Mouse (Mus musculus): Measurements from ENCODE around the gene Cnksr1. TPM values are rescaled to one million over a fixed set of nuclear protein-coding genes. Genes with fewer than 3 reads are reported as not detected.
"Not testable (repeated sequence)": the region's sequence is repeated elsewhere in the genome, so short reads cannot be mapped to it uniquely, and the experiment has no call there.

Cnksr1 gene
- total RNA-seq (2021): under 1 TPM; 0.22 to 0.36 TPM

DNA sequence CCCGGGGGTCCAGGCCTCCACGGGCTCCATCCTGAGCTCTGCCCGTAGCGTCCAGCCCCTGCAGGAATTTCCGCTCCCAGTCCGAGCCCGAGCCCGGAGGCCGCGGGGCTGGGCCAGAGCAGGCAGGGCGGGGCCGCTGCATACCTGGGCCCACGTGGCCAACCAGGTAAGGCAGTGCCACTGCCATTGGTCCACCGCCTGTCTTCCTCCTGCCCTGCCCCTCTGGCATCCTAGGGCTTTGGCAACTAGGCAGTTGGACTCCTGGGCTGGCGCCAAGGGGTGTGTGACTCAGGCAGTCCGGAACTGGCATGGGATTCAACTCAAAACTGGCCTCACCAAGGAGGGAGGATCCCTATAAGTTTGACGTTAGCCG is at the start of gene Cnksr1:
TSS of gene Cnksr1 (minus strand) at position 121 of the 373 bp plus-strand sequence.
- intact Hi-C loops (cut with DNase I): no loop called here
- DNase-seq: peak; percentile 82

DNA sequence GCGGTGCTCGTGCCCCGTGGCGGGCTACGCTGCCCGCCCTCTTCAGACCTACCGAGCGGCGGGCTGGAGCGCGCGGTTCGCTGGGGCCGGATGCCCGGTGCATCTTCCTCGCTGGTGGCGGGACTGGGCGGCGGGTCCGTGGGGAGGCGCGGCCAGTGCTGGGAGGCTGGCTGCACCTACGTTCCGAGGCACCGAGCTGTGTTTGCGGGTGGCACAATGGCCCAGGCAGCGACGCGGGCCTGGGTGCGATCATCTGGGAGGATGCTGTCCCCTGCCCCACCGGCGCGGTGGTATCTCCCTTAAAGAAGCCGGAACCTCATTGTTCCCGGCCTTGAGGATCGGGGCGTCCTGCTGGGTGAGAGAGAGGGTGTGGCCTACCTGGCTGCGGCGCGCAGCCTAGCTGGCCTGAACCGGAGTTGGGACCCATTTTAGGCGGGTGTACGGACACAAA is 49.4 kb upstream of the Cnksr1 start, which contains the start of gene Pdik1l:
TSS of gene Pdik1l (minus strand) at position 321 of the 451 bp plus-strand sequence.
- peak; percentile 85 for DNase-seq
- intact Hi-C loops (cut with DNase I): no loop called here

DNA sequence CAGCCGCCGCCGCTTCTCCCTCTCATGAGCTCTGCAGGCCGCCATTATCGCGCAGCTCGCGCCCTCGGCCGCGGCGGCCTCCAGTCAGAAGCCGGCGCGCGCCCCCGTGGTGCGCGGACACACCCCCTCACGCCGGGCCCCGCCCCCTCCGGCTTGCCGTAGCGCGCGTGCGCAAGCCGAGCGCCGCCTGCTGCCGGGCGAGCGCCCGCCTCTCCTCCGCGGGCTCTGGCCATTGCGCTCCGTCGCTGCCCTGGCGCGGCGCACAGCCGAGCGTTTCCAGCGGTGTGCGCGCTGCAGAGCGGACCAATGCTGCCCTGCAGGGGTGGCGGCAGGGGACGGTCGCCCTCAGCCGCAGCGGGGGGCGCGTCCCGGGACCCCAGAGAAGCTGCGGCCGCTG is 49.0 kb upstream of the Cnksr1 start:
- DNase-seq: peak; percentile 96
- intact Hi-C loops (cut with DNase I): no loop called here

DNA sequence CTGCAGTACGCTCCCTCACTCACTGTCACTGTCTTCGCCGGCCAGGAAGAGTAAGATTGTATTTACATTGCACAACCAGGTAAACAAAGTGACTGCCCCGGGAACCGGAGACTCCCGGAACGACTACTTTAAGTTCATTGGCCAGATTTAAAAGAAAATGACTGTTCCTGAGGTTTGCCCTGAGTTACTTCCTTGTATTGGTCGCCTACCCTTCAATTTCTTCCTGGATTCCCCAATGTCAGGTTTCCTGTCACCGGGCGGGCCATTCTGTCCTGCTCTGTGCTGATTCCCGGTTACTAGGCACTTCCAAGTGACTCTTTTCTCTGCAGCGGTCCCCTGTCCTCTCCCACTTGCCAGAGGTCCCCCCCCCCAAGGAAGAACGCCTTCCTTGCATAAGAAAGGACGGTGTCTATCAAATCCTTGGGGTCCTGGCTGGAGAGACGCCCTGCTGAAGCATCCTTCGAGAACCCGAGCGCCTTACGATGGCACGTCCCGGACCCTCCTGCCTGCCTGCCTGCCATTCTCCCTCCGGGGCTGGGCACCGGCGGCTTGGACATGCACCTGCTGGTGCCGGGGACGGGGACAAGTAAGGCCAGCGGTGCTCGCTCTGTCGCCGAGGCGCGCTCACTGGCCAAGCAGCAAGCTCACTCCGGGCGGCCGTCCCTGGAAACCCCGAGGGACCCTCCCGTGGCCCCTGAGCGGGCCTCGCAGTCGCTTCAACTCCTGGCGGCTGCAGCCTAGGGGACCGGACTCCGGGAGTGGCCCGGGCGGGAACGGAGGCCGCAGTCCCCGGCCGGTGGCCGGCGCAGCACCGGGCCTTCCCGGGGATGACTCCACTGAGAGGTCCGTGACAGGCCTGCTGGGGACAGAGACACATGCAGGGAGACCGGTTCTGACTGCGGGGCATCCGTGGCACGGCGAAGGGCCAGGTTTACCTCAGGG is 48.3 kb upstream of the Cnksr1 start:
- DNase-seq: peak; percentile 43
- intact Hi-C loops (cut with DNase I): no loop called here

DNA sequence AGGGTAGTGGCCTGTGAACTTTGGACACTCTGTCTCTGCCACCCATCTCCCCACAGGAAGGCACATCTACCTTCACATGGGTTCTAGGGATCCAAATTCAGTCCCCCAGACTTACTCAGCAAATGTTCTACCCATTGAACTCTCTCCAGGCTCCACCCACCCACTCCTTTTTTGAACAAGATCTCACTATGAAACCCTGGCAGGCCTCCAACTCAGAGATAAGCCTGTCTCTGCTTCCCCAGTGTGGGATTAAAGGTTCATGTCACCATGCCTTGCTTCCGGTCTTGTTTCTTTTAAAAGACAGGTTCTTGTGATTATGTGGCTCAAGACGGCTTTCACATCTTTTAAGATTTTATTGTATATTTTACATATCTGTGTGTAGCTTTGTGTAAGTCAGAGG is 46.7 kb upstream of the Cnksr1 start:
- no peak for DNase-seq
- intact Hi-C loops (cut with DNase I): no loop called here

DNA sequence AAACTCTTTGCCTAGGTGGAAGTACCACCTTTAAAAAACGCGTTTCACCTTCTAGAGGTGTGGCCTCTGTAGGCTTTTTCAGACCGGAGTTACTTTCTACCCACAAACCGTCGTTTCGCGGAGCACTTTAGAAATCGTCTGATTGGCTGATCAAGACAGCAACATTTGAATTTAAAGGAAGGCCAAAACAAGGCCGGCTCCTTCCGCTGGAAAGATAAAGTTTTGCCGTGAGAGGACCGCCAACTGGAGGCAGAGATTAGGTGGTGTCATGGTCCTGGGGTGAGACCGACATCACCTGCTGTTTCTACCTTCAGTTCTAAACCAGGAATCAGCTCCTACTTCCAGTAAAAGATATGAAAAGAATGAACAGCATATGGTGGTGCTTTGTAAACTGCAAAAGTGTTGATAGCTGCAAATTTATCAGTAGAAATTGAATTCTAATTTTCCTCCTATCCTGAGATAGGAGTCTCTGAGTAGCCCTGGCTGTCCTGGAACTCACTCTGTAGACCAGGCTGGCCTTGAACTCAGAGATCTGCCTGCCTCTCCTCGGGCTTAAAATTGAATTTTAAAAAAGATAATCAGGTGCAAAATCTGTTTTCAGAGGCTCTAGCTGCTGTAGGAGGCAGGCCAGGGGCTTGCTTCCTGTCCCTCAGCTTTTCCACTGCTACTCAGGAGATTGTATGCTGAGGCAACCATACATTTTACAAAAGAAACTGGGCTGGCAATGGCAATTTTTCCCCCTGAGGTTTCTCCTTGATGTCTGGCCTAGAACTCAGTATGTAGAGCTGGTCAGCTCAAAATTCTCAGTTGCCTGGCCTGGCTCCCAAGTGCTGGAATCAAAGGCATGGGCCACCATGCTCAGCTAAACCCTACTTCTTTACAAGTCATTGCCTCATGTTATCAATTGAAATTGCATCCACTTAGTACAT is 35.5 kb upstream of the Cnksr1 start:
- intact Hi-C loops (cut with DNase I): no loop called here
- no peak for DNase-seq

DNA sequence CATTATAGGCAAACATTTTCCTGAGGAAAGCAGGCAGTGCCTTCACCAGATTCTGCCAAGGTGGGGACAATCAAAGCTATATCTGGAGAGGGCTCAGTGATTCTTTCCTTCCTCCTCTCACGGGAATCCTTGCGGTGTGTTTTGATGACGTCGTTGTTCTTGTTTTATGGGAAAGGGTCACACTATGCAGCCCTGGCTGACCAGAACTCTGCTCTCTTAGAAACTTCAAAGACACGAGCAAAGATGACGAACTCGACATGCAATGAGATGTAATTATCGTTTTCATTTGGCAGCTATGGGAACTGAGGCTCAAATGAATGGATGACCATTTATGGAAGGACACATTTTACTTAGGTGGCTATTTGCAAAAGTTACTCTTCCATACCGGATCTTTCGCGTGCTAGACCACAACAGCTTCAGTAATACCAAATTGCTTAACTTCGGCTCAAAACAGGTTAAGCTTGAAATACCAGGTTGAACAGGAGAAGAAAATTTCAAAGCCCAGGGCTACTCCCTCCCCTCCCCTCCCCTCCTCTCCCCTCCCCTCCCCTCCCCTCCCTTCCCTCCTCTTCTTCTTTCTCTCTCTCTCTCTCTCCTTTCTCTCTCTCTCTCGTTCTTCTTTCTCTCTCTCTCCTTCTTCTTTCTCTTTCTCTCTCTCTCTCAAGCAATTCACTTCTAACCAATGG is 34.7 kb upstream of the Cnksr1 start:
- intact Hi-C loops (cut with DNase I): no loop called here
- DNase-seq: no peak

DNA sequence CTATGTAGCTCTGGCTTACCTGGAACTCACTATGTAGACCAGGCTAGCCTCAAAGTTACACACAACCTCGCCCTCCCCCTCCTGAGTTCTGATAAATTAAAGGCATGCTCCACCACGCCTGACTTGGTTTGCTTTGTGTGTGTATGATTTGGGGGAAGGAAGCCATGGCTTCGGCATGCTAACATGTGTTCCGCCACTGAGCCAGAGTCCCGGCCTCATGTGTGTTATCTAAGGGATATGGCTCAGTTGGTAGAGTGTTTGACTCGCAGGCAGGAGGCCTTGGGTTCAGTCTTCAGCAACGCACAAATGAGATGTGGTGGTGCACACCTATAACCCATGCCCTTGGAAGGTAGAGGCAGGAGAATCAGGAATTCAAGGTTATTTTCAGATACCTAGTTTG is 33.8 kb upstream of the Cnksr1 start:
- intact Hi-C loops (cut with DNase I): no loop called here
- DNase-seq: no peak

DNA sequence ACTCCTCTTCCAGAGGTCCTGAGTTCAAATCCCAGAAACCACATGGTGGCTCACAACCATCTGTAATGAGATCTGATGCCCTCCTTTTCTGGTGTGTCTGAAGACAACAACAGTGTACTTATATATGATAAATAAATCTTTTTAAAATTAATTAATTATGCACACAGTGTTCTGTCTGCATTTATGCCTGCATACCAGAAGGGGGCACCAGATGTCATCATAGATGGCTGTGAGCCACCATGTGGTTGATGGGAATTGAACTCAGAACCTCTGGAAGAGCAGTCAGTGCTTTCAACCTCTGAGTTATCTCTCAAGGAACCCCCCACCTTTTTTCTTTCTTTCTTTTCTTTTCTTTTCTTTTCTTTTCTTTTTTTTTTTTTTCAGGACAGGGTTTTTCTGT is 31.4 kb upstream of the Cnksr1 start:
- intact Hi-C loops (cut with DNase I); DNase-seq: not testable (repeated sequence)

DNA sequence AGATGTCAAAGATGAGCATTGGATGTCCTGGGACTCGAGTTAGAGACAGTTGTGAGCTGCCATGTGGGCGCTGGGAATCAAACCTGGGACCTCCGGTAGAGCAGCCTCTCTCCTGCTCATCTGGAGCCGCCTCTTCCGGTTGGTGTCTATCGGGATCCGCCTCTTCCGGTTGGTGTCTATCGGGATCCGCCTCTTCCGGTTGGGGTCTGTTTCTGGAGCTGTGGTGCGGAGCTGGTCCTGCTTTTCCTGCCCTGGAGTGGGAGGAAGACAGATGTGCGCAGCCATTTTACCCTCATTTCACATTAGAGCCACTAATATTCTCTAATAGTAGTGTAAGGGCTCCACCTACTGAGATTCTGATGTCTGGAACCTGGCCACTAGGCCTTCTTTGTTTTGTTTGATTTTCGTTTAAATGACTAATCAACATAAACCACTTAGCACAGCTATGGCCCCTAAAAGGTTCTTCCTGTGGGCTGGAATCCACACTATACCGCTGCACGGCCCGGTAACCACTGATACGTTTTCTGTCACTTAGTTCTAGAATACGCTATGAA is 30.0 kb upstream of the Cnksr1 start:
- no peak for DNase-seq
- intact Hi-C loops (cut with DNase I): no loop called here

DNA sequence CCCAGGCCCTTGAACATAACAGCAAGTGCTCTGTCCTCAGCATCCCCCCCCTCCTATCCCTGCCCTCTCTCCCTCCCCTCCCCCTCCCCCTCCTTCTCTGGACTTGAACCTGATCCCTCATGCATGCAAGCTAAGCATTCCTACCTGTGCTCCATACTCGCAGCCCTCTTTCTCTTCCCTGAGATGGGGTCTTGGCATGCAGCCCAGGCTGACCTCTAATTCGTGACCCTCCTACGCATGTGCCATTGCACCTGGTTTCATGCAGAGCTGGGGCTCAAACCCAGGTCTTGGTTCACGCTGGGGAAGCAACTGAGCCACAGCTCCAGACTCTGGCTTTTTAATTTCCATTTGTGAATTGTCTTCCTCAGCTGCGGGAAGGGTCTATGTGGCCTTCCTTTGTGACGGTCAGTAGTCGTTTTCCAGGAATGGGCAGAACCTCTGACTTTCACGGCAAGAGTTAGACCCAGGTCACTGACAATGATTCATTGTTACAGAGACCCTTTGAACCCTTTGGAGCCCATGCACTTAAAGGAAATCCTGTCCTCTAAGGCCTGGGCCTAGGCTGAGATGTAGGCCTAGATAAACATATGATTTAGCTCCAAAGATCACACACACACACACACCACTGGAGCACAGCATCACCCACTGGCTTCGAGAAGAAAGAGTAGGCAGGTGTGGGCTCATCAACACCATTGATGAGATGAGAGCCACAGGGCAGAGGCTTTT is 27.8 kb upstream of the Cnksr1 start:
- no peak for DNase-seq
- intact Hi-C loops (cut with DNase I): no loop called here

DNA sequence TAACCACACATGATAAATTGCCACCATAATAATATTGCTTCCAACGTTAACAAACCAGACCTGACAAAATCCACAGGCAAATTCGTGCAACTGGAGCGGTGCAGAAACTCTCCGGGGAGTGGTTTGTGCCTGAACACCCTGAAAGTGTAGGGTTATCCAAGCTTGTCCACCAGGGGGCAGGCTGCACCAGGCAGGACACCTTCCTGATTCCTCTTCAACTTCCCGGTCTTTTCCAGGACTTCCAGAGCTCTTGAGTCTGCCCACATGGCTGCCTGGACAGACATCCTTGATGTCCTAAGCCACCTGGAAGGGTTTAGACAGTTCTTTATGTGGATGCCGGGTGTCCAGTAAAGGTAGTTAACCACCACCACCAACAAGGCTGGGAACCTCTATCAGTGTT is 25.0 kb upstream of the Cnksr1 start:
- peak; percentile 70 for DNase-seq
- intact Hi-C loops (cut with DNase I): no loop called here

DNA sequence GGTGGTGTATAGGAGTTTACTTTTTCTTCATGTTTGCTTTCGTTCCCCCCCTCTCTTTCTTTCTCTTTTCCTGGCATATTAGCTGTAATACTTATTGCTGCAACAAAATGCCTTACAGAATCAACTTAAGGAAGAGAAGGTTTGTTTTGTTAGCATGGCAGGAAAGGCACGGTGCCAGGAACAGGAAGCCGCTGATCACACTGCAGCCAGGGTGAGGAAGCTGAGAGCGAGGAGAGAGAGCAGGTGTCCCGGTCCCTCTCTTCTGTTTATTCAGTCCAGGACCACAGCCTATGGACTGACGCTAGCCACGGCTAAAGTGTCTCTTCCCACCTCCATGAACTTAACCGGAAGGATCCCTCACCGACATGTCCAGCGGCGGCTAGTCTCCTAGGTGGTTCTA is 20.2 kb upstream of the Cnksr1 start:
- DNase-seq: no peak
- intact Hi-C loops (cut with DNase I): no loop called here

DNA sequence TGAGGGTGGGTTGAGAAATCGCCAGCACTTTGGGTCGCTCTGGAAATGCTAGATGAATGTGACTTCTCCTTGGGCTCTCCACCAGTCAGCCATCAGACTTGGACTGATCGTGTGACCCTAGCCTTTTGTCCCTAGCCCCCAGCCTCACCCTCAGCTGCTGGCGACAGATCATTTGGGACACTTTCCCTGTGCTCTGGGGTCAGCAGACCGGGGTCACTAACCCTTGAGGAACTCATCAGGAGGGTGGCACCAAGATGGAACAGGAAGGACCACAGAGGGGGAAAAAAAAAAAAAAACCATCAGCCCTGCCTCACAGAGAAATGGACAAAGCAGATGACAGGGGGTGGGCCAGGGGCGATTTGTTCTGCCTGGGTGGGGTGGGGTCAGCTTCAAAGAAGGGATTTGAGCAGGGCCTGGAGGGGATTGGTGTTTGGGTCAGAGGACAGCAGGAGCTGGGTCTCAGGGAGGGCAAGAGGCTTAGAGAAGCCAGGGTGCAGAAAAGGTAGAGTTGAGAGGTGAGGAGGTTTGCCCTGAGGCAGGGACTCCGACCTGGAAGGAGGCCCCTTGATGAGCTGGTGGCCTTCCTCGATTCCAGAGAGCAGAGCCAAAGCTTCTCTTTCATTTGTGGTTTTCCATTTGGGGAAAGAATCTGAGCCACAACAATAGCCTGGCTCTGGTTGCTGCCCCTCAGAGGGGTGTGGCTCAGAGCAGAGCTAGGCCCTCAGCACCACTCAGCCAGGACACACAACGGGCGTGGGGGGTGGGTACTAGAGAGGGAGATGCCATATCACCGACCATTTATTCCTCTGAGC is 19.2 kb upstream of the Cnksr1 start:
- no peak for DNase-seq
- intact Hi-C loops (cut with DNase I): no loop called here

DNA sequence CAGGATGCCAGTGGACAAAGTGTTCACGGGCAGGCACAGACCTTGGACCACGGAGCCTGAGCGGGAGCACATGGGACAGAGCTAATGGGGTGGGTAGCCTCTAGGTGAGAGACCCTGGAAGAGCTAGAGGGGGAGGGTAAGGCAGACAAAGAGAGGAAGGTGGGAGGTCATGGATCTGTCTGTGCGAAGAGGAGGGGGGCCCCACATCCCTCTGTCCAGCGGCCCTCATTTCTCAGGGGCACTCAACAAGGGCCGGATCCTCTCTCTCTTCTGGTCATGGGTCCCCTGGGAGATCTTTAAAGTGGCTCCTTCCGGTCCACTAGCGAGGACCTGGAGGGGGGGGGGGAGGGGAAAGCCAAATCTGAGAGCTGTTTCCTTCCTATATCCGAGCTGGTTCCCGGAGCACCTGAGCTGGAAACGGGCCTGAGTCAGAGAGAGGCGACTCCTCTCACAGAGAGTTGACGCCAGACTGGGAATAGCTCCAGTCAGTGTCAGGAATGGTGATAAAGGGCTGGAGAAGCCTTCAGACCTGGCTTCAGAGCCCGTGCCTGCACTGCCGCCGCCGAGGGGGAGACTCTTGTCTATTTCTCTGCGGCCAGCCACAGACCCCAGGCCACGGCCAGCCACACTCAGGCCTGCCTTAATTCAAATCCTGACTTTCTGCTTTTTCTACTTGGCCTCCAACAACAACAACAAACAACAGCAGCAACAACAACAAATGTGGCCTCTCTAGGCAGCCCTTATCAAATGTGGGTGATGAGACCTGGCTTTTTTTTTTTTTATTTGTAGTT is 18.4 kb upstream of the Cnksr1 start:
- intact Hi-C loops (cut with DNase I): no loop called here

DNA sequence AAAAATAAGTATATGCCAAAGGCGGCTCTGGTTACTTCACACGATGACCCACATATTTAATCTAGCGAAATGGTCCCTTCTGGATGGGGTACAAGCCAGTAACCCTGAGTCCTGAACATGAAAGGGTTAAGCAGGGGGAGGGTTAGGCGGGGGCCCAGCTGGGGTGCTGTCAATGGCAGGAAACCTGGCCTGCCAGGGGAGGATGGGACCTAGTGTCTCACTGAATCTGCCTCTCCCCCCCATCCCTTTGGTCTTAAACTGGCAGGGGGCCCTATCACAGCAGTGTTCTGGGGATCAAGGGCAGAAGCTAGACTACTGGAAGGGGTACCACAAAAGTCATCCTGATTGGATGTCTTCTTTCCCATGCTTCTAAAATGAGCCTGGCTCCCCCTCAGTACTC is 17.7 kb upstream of the Cnksr1 start:
- DNase-seq: no peak
- intact Hi-C loops (cut with DNase I): no loop called here

More for the DNA sequence above, 18.4 kb upstream of the Cnksr1 start:
- DNase-seq: no peak

DNA sequence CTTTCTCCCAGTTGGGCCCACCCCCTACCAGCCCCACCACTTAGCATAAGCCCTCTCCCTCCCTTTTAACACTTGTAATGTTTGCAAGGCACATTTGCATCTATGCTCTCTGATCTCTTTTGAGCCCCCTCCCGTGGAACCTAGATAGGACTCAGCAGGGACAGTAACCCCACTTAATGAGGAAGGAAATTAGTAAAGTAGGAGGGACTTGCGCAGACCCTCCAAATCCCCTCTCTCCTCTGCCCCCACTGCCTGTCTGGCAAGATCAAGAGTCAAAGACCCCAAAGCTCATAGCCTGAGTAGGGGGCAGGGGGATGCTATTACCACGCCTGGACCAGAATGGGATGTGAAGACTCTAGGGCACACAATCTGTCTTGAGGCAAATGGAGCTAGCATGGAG is 16.6 kb upstream of the Cnksr1 start:
- DNase-seq: no peak
- intact Hi-C loops (cut with DNase I): no loop called here

DNA sequence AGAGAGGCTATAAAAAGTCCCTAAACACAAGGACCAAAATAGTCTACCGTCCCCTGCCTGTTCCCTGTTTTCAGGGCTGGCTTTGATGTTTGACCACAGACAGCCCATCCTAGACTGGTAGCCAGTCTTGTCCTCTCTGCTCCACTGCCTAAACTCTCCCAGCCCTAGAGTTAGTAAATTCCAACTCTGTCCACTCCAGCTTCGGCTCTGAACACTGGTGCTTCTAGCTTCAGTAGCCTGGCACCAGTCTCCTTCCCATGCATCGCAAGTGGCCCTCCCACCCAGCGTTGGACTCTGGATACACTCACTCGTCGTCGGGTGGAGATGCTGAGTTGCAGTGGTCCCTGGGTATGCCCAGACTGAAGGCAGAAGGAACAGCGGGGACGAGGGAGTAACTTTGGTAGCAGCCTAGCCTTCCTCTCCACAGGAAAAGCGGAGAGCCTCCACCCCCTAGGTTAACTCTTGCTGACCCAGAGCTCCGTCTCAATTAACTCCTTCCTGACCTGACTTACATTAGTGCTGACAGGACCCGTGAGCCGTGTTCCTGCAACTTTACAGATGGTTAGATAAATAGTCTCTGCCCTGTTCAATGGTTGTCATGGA is 15.6 kb upstream of the Cnksr1 start, which contains the start of gene Grrp1:
TSS of gene Grrp1 (minus strand) at position 385 of the 603 bp plus-strand sequence.
- intact Hi-C loops (cut with DNase I): no loop called here
- DNase-seq: no peak

Data from left cerebral cortex, postnatal 4 days (tissue).